Mouse (Mus musculus) lung, adult 2 months (tissue): ENCODE results near the gene Med31. TPM values are rescaled to one million over a fixed set of nuclear protein-coding genes. Genes with fewer than 3 reads are reported as not detected.

Experiments used
- DNase-seq: peaks from one replicate; pipeline ENCODE4 v3.0.0; 2022
- H3K4me1 ChIP-seq: fragments of 200-500 bp; 2 replicates; pipeline ENCODE4 v1.6.1; 2011; ENCODE audit warnings: low read length; ENCODE audit not compliant: control insufficient read depth, insufficient read depth
- H3K4me3 ChIP-seq: fragments of 200-500 bp; replicated peaks from 2 replicates; pipeline ENCODE3; 2011; ENCODE audit warnings: low read depth, mild to moderate bottlenecking, control low read depth, low read length; ENCODE audit errors: extremely low read depth
- CTCF ChIP-seq: fragments of 200-500 bp; IDR thresholded peaks from 2 replicates; pipeline ENCODE4 v1.5.1; 2011; ENCODE audit warnings: mild to moderate bottlenecking, low read length, control low read depth; ENCODE audit not compliant: insufficient read depth
- POLR2A ChIP-seq: fragments of 200-500 bp; IDR thresholded peaks from 2 replicates; pipeline ENCODE4 v1.6.1; 2011; ENCODE audit warnings: low read depth, mild to moderate bottlenecking, control low read depth, low read length, borderline replicate concordance; ENCODE audit errors: extremely low read depth
- WGBS: fragments of 180-500 bp; shearing (Covaris S2); methylation state at CpG from one replicate; pipeline ENCODE4 v1.1.7; 2018; 5-methylcytosine and 5-hydroxymethylcytosine counted together
- polyA plus RNA-seq: library from polyadenylated mRNA; depleted of rRNA; stranded (reverse); fragments of >200 nt; gene quantifications from 2 replicates; pipeline ENCODE4 v1.2.3, GENCODE M21; 2012; rRNA removed

The Med31 gene
- polyA plus RNA-seq: 7.5 and 9.5 TPM in 2 replicates

DNA sequence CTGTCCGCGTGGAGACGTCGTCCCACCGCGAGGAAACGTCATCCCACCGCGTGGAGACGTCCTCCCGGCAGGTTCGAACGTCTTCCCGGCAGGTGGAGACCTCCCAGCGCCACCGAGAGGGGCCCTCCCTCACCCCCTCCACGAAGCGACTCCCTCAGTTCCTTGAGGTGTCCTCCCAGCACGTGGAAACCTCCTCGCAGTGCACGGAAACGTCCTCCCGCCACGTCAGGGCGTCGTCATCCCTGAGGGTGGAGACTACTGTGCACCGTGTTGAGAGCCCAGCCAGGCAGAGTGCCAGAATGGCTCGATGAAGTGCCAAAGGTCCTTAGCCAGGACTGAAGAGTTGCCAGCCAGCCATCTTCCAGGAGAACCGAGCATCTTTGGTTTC, at the start of gene Med31:
Gene Med31, minus strand, starts transcription at position 183 of the 388 bp plus-strand sequence.
- WGBS: under 1% methylated on average over 29 of the region's 29 CpGs
- H3K4me3 ChIP-seq: peak within 1 kb of the TSS; percentile 77
- peak; percentile 80 for DNase-seq
- no peaks in the 10 kb centered on the region for H3K4me1 ChIP-seq
- peak; percentile 46; the same call in 1 of the 2 replicates for TF ChIP-seq POLR2A
- no peak for TF ChIP-seq CTCF

GRCm38 (mm10) chr11:72256441-72256840, 41.0 kb upstream of the Med31 start:
- WGBS: 68% methylated on average over 2 of the region's 2 CpGs
- no peak for TF ChIP-seq POLR2A
- TF ChIP-seq CTCF: no peak
- Histone ChIP-seq H3K4me3 (no peak overlapping the region), H3K4me1 (no peaks in the 10 kb centered on the region)
- no peak for DNase-seq

DNA sequence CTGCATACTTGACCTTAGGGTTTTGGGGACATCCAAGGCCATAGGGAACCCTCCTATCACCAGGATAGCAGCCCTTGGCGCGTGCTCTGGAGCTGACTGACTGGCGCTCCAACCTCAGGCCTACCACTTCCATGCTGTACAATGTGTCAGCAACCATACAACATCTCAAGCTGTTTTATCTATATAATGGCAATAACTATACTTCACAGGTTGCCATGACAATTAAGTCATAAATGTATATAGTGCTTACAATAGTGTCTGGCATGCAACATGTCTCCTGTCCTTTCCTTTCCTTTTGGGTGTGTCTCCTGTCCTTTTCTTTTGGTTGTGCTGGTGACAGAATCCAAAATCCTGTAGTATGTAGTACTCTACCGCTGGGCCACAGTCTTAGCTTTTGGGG, 40.2 kb upstream of the Med31 start:
- no peak overlapping the region for H3K4me3 ChIP-seq
- 95% methylated on average over 4 of the region's 4 CpGs for WGBS

DNA sequence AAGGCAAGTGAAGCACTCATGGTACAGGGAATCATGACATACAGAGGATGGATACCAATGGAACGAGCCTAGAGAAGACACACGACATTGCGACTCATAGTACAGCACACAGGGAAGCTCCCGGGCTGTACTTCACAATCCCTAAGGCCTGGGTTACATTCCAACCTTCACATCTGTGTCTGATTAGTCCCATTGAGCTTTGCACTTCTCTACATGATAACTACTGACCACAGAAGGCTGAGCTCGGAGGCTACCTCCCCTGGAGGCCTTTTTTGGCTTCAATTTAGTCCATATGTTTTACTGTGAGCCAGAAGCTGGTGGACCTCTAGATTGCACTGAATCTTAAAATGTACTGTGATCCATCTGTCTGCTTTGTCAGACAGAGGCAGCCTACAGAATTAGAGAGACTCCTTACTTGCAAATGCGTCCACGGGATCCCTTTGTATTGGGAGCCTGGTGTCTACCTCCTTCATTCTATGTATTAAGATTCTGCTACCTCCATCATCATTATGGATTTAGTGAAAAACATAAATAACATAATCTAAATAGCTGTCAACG, 29.9 kb upstream of the Med31 start:
- WGBS: 81% methylated on average over 8 of the region's 8 CpGs
- Histone ChIP-seq H3K4me3 (no peak overlapping the region), H3K4me1 (no peaks in the 10 kb centered on the region)
- no peak for DNase-seq
- no peak for TF ChIP-seq CTCF

More for the DNA sequence above, 40.2 kb upstream of the Med31 start:
- no peaks in the 10 kb centered on the region for H3K4me1 ChIP-seq
- DNase-seq: no peak
- TF ChIP-seq POLR2A: no peak
- TF ChIP-seq CTCF: no peak

- Histone ChIP-seq H3K4me1 (no peaks in the 10 kb centered on the region), H3K4me3 (no peak overlapping the region)
- DNase-seq: no peak
- TF ChIP-seq POLR2A: no peak
- no peak for TF ChIP-seq CTCF
- whole genome bisulfite sequencing: 69% methylated on average over 4 of the region's 4 CpGs
Measured at GRCm38 (mm10) chr11:72240062-72240860, 24.9 kb upstream of the Med31 start.

- no peak for DNase-seq
- TF ChIP-seq CTCF: no peak
- no peak for TF ChIP-seq POLR2A
- Histone ChIP-seq H3K4me1 (no peaks in the 10 kb centered on the region), H3K4me3 (no peak overlapping the region)
- WGBS: 53% methylated on average over 5 of the region's 5 CpGs
Measured at GRCm38 (mm10) chr11:72234013-72234412, 18.6 kb upstream of the Med31 start.

DNA sequence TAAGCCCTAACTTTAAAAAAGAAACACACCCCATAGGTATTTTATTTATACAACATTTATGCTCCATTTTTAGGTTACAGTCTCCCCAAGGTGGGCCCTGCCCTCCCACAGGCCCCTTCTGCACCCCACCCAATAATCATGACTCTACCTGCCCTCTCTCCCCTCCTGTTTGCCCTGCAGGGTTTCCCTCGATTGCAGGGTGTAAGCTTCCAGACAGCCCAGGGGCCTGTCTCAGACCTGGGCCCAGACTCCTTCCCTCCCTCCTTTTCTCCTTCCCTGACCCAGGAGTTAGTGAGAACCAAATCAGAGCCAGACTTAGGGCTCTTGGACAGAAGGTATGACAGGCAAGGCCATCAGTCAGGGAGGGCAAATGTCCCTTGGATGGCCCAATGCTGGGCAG, 17.6 kb upstream of the Med31 start:
- TF ChIP-seq POLR2A (no peak), CTCF (no peak)
- DNase-seq: no peak
- no peaks in the 10 kb centered on the region for H3K4me1 ChIP-seq
- H3K4me3 ChIP-seq: no peak overlapping the region
- WGBS: 48% methylated on average over 1 of the region's 1 CpGs

- Histone ChIP-seq H3K4me1 (no peaks in the 10 kb centered on the region), H3K4me3 (no peak overlapping the region)
- no peak for DNase-seq
- 83% methylated on average over 7 of the region's 7 CpGs for WGBS
- TF ChIP-seq CTCF: no peak
- no peak for TF ChIP-seq POLR2A
Measured at GRCm38 (mm10) chr11:72232068-72232467, 16.7 kb upstream of the Med31 start.

- Histone ChIP-seq H3K4me3 (no peak overlapping the region), H3K4me1 (no peaks in the 10 kb centered on the region)
- no peak for DNase-seq
- WGBS: 88% methylated on average over 4 of the region's 4 CpGs
- TF ChIP-seq POLR2A (no peak), CTCF (no peak)
Measured at GRCm38 (mm10) chr11:72228513-72228912, 13.1 kb upstream of the Med31 start.

DNA sequence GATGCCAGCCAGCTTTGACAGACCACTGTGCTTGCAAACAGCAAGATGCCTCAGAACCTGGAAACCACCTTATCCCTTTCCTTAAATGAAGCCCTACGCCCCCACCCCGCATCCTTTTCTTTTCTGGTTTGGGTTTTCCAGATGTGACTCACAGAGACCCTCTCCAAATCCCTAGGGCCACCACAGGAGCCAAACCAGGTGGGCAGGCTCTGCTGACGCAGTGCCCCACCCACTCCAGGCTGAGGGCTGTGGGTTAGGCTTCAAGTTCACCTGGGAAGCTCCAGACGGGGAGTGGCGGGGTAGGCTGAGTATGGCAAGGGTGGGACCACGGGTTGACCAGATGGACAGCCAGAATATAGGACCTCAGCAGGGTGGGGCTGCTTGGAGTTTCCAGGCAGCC, 11.5 kb upstream of the Med31 start:
- Histone ChIP-seq H3K4me3 (no peak overlapping the region), H3K4me1 (no peaks in the 10 kb centered on the region)
- TF ChIP-seq CTCF (no peak), POLR2A (no peak)
- 74% methylated on average over 6 of the region's 6 CpGs for WGBS
- no peak for DNase-seq
